Mouse (Mus musculus): ENCODE measurements around the gene Socs4. TPM values are rescaled to one million over a fixed set of nuclear protein-coding genes. Genes with fewer than 3 reads are reported as not detected.

The Socs4 gene
- polyA plus RNA-seq, 1 experiment from 2014 or later = 3.4 TPM

DNA sequence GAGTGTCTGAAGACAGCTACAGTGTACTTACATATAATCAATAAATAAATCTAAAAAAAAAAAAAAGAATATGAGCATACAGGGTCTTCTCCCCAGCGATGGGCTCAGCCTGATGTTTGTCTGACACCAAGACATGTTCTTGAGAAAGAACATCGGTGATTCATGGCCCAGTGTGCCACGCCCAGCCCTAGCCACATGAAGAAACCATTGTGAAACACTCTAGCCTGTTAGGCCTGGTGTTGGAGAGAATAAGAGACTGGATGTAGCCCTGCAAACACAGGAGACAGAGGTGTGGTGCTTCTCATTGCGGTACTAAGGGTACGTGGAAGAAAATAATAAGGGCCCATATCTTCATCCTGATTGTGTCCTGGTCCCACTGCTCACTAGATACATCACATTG, 50.6 kb downstream of the Socs4 start:
- Histone ChIP-seq H3K36me3 (peaks cover 23% of the 10 kb centered on the region), H3K4me1 (peaks cover 12% of the 10 kb centered on the region), H3K27ac (no peak overlapping the region), H3K27me3 (ENCODE audit: low read depth, poor library complexity, severe bottlenecking) (no peaks in the 10 kb centered on the region), H3K9me3 (replicated peaks) (no peaks in the 10 kb centered on the region), H3K4me3 (no peak overlapping the region)
- 95% methylated on average over 5 of the region's 5 CpGs for WGBS
- no peak for DNase-seq (ENCODE audit: low spot score)

DNA sequence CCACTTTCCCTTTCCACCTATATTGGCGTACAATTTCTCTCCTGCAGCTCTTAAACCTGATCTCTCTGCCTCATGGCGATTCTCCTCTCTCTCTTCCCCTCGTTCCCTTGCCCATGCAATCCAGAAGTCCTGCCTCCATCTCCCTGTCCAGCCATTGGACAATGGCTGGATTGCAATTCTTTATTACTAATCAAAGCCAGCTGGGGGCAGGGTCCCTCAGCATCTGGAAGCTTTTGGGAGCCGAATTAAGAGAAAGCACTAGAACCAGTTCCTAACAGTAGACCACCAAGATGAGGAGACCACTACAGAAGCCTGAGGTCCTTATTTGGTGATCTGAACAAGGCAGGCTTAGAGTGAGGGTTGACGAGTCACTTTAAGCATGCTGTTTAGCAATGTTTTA, 55.2 kb downstream of the Socs4 start:
- 34% methylated on average over 5 of the region's 5 CpGs for WGBS
- peak; percentile 45 for DNase-seq (ENCODE audit: low spot score)

DNA sequence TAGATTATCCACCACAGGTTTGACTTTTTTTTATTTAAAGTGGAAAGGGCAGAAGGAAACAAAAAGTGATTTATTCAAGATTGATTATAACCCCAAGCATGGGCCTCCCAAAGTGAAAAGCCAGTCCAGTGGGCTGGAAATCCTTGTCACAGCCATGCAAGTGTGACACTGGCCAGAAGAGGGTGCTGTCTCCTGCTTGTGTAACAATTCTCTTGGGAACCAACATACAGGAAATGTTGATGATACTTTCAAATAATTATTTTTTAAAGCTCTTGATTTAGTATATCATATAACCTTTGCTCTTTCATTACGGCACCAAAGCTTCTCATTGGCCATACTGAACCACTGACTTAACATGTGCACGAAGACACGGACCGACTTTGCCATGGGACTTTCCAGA, 58.1 kb downstream of the Socs4 start:
- no peak overlapping the region for H3K4me3 ChIP-seq

More for the DNA sequence above, 55.2 kb downstream of the Socs4 start:
- H3K27ac ChIP-seq = peak overlapping the region; percentile 69
- H3K27me3 ChIP-seq (ENCODE audit: low read depth, poor library complexity, severe bottlenecking) = no peaks in the 10 kb centered on the region
- H3K4me3 ChIP-seq = no peak overlapping the region
- H3K4me1 ChIP-seq = peaks cover 12% of the 10 kb centered on the region
- H3K9me3 ChIP-seq (replicated peaks) = no peaks in the 10 kb centered on the region
- no peaks in the 10 kb centered on the region for H3K36me3 ChIP-seq

DNA sequence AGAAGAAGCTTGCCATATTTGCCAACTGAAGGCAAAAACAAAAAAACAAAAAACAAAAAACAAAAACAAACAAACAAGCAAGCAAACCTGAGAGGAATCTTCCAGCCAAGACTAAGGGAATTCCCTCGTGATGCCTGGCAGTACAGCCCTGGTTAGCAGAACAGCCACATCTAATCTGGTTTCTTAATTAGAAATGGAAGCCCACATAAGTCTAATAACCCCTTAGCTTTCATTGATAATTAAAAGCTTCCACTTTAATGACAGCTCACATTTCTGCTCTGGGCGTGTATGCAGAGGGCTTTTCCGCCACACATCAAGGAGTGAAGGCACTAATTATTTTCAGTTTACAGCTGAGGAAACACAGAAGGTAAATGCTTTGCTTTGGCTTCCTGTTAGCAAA, 58.6 kb downstream of the Socs4 start:
- no peak for DNase-seq (ENCODE audit: low spot score)
- H3K27me3 ChIP-seq (ENCODE audit: low read depth, poor library complexity, severe bottlenecking) = no peaks in the 10 kb centered on the region
- no peak overlapping the region for H3K4me3 ChIP-seq
- no peaks in the 10 kb centered on the region for H3K36me3 ChIP-seq
- no peak overlapping the region for H3K27ac ChIP-seq
- no peaks in the 10 kb centered on the region for H3K9me3 ChIP-seq (replicated peaks)
- WGBS = 64% methylated on average over 3 of the region's 3 CpGs
- peaks cover 9% of the 10 kb centered on the region for H3K4me1 ChIP-seq

More for the DNA sequence above, 58.1 kb downstream of the Socs4 start:
- H3K9me3 ChIP-seq (replicated peaks) = no peaks in the 10 kb centered on the region
- peak; percentile 49 for DNase-seq (ENCODE audit: low spot score)
- no peaks in the 10 kb centered on the region for H3K36me3 ChIP-seq
- no peaks in the 10 kb centered on the region for H3K27me3 ChIP-seq (ENCODE audit: low read depth, poor library complexity, severe bottlenecking)
- no peak overlapping the region for H3K27ac ChIP-seq
- peaks cover 9% of the 10 kb centered on the region for H3K4me1 ChIP-seq
- 82% methylated on average over 4 of the region's 4 CpGs for WGBS

- no peaks in the 10 kb centered on the region for H3K36me3 ChIP-seq
- 88% methylated on average over 10 of the region's 10 CpGs for WGBS
- no peaks in the 10 kb centered on the region for H3K27me3 ChIP-seq (ENCODE audit: low read depth, poor library complexity, severe bottlenecking)
- no peak overlapping the region for H3K4me3 ChIP-seq
- no peaks in the 10 kb centered on the region for H3K9me3 ChIP-seq (replicated peaks)
- H3K4me1 ChIP-seq = no peaks in the 10 kb centered on the region
- no peak overlapping the region for H3K27ac ChIP-seq
- no peak for DNase-seq (ENCODE audit: low spot score)
These were observed 63.6 kb downstream of the Socs4 start for GRCm38 (mm10) chr14:47340231-47340925.

DNA sequence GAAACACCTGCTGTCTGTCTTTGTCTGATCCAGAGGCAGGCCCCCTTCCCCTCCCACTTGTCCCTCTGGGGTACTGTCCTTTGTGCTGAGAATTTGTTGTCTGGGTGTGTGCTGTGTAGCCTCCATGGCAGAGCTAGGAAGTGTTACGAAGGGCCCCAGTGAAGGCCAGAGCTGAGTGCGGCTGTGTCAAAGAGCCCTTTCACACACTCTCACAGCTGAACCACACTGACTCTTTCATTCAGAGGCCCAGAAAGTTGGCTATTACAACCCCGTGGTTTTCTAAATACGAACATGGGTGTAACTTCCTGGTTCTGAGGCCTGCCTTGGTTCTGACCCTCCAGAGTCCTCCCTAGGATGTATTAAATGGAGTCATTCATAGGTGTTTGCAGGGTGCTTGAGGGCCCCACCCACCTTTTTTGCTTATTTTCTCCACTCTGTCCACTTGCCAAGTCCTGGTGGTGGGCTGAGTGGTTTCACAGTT, 65.1 kb downstream of the Socs4 start:
- H3K4me1 ChIP-seq = no peaks in the 10 kb centered on the region
- H3K9me3 ChIP-seq (replicated peaks) = no peaks in the 10 kb centered on the region
- no peaks in the 10 kb centered on the region for H3K27me3 ChIP-seq (ENCODE audit: low read depth, poor library complexity, severe bottlenecking)
- H3K36me3 ChIP-seq = no peaks in the 10 kb centered on the region
- H3K27ac ChIP-seq = no peak overlapping the region
- DNase-seq (ENCODE audit: low spot score) = no peak
- H3K4me3 ChIP-seq = no peak overlapping the region
- WGBS = 82% methylated on average over 4 of the region's 4 CpGs

Other genes starting within 250 kb of the Socs4 start
- 0.72 and 0.88 TPM in 2 replicates for gene Gch1, start 87.5 kb upstream of the Socs4 start, polyA plus RNA-seq (2016; fragmentation: Nextera tagmentation; extraction: Ambion mirVana)
- 54.7 and 65.4 TPM in 2 replicates for gene Wdhd1, start 74 bp upstream of the Socs4 start, polyA plus RNA-seq (2016; fragmentation: Nextera tagmentation; extraction: Ambion mirVana)
- 136 and 141 TPM in 2 replicates for gene Mapk1ip1l, start 21.3 kb downstream of the Socs4 start, polyA plus RNA-seq (2016; fragmentation: Nextera tagmentation; extraction: Ambion mirVana)
- 0.46 and 0.49 TPM in 2 replicates for gene Lgals3, start 90.8 kb downstream of the Socs4 start, polyA plus RNA-seq (2016; fragmentation: Nextera tagmentation; extraction: Ambion mirVana)
- gene Dlgap5, start 141.5 kb downstream of the Socs4 start, polyA plus RNA-seq (2016; fragmentation: Nextera tagmentation; extraction: Ambion mirVana) = 80.6 and 83.3 TPM in 2 replicates
- 19.6 and 25.2 TPM in 2 replicates for gene Fbxo34, start 173.5 kb downstream of the Socs4 start, polyA plus RNA-seq (2016; fragmentation: Nextera tagmentation; extraction: Ambion mirVana)

All from limb, embryonic 10.5 days (tissue).